In the genomic region with DNA sequence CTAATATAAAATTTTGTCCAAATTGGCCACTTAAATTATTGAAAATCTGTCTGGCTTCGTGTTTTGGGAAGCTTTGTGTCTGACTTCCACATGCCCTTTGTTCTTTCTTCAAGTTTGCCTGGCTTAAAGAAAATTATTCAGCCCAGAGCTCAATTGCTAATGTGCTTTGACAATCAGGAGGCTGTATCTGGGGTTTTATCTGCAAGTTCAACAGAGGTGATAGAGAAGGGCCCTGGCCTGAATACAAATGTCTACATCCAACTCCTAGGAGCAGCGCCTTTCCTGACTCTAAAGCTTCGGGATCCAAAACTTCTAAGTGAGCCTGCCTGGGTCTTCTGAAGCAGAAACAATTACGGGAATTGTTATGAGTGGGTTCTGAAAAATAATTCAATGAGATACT, we compare ENCODE assay signal across 19 mouse cellular contexts.
"Had no signal": no experiment of that assay in that cellular context is flagged by ENCODE, and none has a peak within 500 bp of the region (broad histone marks: within the 10 kb centered on the region; RNA-seq: fewer than 3 reads in every experiment).

No protein-coding gene starts in this region.

- H3K9me3 ChIP-seq: liver, embryonic 13.5 days; liver, embryonic 15.5 days; lung, embryonic 15.5 days; neural tube, embryonic 12.5 days; stomach, embryonic 15.5 days had no signal

- H3K27ac ChIP-seq: liver, embryonic 13.5 days; liver, embryonic 15.5 days; lung, embryonic 15.5 days; macrophage; neural tube, embryonic 12.5 days; stomach, embryonic 15.5 days; stomach, postnatal 0 days had no signal

- H3K9ac ChIP-seq: liver, embryonic 13.5 days; liver, embryonic 15.5 days; liver, postnatal 0 days; lung, embryonic 15.5 days; neural tube, embryonic 12.5 days; stomach, embryonic 15.5 days had no signal

- H3K4me3 ChIP-seq: liver, embryonic 13.5 days; liver, embryonic 15.5 days; lung, embryonic 15.5 days; neural tube, embryonic 12.5 days; stomach, embryonic 15.5 days had no signal

- H3K27me3 ChIP-seq: liver, embryonic 13.5 days; liver, embryonic 15.5 days; lung, embryonic 15.5 days; megakaryocyte, embryonic 14.5 days; neural tube, embryonic 12.5 days; stomach, embryonic 15.5 days had no signal

- DNase-seq: liver; liver, embryonic 13.5 days; liver, postnatal 0 days; lung, adult 2 months; lung, postnatal 14 days; lung, postnatal 36 days; right cerebral cortex, postnatal 14 days; thymus, adult 2 months; thymus, postnatal 25 days; thymus, postnatal 4 days had no signal

- H3K4me2 ChIP-seq: liver, embryonic 11.5 days; liver, embryonic 13.5 days; liver, embryonic 15.5 days; lung, embryonic 15.5 days; neural tube, embryonic 12.5 days; stomach, embryonic 15.5 days had no signal

- H3K36me3 ChIP-seq: liver, embryonic 13.5 days; liver, embryonic 15.5 days; lung, embryonic 15.5 days; neural tube, embryonic 12.5 days; stomach, embryonic 15.5 days had no signal

- H3K4me1 ChIP-seq: liver, embryonic 13.5 days; liver, embryonic 15.5 days; lung, embryonic 15.5 days; megakaryocyte, embryonic 14.5 days; neural tube, embryonic 12.5 days; stomach, embryonic 15.5 days had no signal

- ATAC-seq: liver, postnatal 0 days; lung, postnatal 0 days had no signal
